Mouse (Mus musculus) megakaryocyte, embryonic 14.5 days (primary cell): ENCODE data around the gene 1110004F10Rik.

Source experiments
- FLI1 ChIP-seq: IDR thresholded peaks from 2 replicates; pipeline ENCODE4 v1.6.1; 2012; ENCODE audit warnings: low read length, inconsistent platforms, mixed read lengths
- GATA1 ChIP-seq: IDR thresholded peaks from 3 replicates; pipeline ENCODE4 v1.6.1; 2012; ENCODE audit warnings: mixed read lengths, low read length, inconsistent platforms, borderline replicate concordance

- TF ChIP-seq GATA1 = no peak
- no peak for TF ChIP-seq FLI1
These were observed 686 bp upstream of the 1110004F10Rik start, which contains the start of gene Sox6 for GRCm38 (mm10) chr7:116038511-116038910.
